8 mouse cellular contexts compared by ENCODE assay signal in genomic region chr8:94012013-94012951, GRCm38 (mm10). TPM values are rescaled to one million over a fixed set of nuclear protein-coding genes. Genes with fewer than 3 reads are reported as not detected.
A peak's percentile ranks its signal among the peaks of the same experiment; 100 is the strongest.
DNase-seq lines count a peak whose midpoint lies in the region; ATAC-seq and TF ChIP-seq lines count a peak whose summit lies in the region.

TSS of gene Amfr (minus strand) at chr8:94012842.

- no peak for TF ChIP-seq EP300 in lung, postnatal 0 days (IDR thresholded peaks at IDR 0.05)

- under 1% methylated on average over 92 of the region's 130 CpGs for WGBS in forebrain, embryonic 16.5 days
- 2% methylated on average over 78 of the region's 130 CpGs for WGBS in lung, postnatal 0 days

- peak within 1 kb of the TSS; percentile 94 for H3K27ac ChIP-seq in forebrain, embryonic 16.5 days (ENCODE audit: low read length)
- peak within 1 kb of the TSS; percentile 97 for H3K27ac ChIP-seq in layer of hippocampus, adult 2 months
- peak within 1 kb of the TSS; percentile 95 for H3K27ac ChIP-seq in lung, postnatal 0 days (ENCODE audit: low read length)

- peak within 1 kb of the TSS; percentile 98 for H3K9ac ChIP-seq in forebrain, embryonic 16.5 days (replicated peaks; ENCODE audit: low read depth, low read length)
- H3K9ac ChIP-seq in lung, postnatal 0 days (replicated peaks; ENCODE audit: low read depth) = peak within 1 kb of the TSS; percentile 93

- peak; percentile 95 for ATAC-seq in forebrain, embryonic 16.5 days
- ATAC-seq in lung, postnatal 0 days = peak; percentile 97

- peaks cover 3% of the 10 kb centered on the region; the same call in 1 of the 2 replicates for H3K36me3 ChIP-seq in forebrain, embryonic 16.5 days (ENCODE audit: control insufficient read depth, insufficient read depth)
- H3K36me3 ChIP-seq in lung, postnatal 0 days (ENCODE audit: insufficient read depth, low read length) = no peaks in the 10 kb centered on the region

- TF ChIP-seq CTCF in layer of hippocampus, adult 2 months (conservative IDR thresholded peaks at IDR 0.05) = peak; percentile 54
- TF ChIP-seq CTCF in lung, postnatal 0 days (IDR thresholded peaks at IDR 0.05) = peak; percentile 38

- peak within 1 kb of the TSS; percentile 73 for H3K4me2 ChIP-seq in forebrain, embryonic 16.5 days (ENCODE audit: low read length)
- H3K4me2 ChIP-seq in lung, postnatal 0 days (replicated peaks; ENCODE audit: low read depth, low read length) = peak within 1 kb of the TSS; percentile 78

- no peaks in the 10 kb centered on the region for H3K27me3 ChIP-seq in forebrain, embryonic 16.5 days (replicated peaks; ENCODE audit: control insufficient read depth, insufficient read depth, low read length)
- no peaks in the 10 kb centered on the region for H3K27me3 ChIP-seq in lung, postnatal 0 days (replicated peaks; ENCODE audit: insufficient read depth, low read length)

- no peaks in the 10 kb centered on the region for H3K9me3 ChIP-seq in forebrain, embryonic 16.5 days (ENCODE audit: control insufficient read depth, low read length)
- H3K9me3 ChIP-seq in lung, postnatal 0 days (ENCODE audit: low read length) = no peaks in the 10 kb centered on the region

- peak; percentile 92 for DNase-seq in MN1 (ENCODE audit: low spot score)
- DNase-seq in cerebellum, adult 18-20 months = peak; percentile 63 to 83
- DNase-seq in heart, postnatal 25 days (ENCODE audit: low spot score) = peak; percentile 47
- peak; percentile 25 to 42 for DNase-seq in layer of hippocampus, adult 2 months (ENCODE audit: low spot score in 2 of 2)
- peak; percentile 94 for DNase-seq in lung, postnatal 0 days (ENCODE audit: low spot score)
- DNase-seq in ovary, postnatal 10 days (ENCODE audit: low spot score) = peak; percentile 45
- DNase-seq in thymus, postnatal 14 days = peak; percentile 72

- peaks cover 33% of the 10 kb centered on the region for H3K4me1 ChIP-seq in forebrain, embryonic 16.5 days (replicated peaks; ENCODE audit: control insufficient read depth, insufficient read depth, low read length)
- no peaks in the 10 kb centered on the region; the same call in 1 of the 2 replicates for H3K4me1 ChIP-seq in lung, postnatal 0 days (ENCODE audit: insufficient read depth, low read depth, low read length)

- peak within 1 kb of the TSS; percentile 98 for H3K4me3 ChIP-seq in forebrain, embryonic 16.5 days (replicated peaks; ENCODE audit: low read length)
- H3K4me3 ChIP-seq in layer of hippocampus, adult 2 months = peak within 1 kb of the TSS; percentile 74
- peak within 1 kb of the TSS; percentile 98 for H3K4me3 ChIP-seq in lung, postnatal 0 days (ENCODE audit: low read depth, low read length)

- intact Hi-C loops in heart, postnatal 25 days (cut with DNase I) = no loop called here

RNA-seq across cellular contexts. Expression of gene Amfr, which starts in this region (rescaled TPM):
- 63.5 and 64.4 TPM in 2 replicates for polyA plus RNA-seq in forebrain, embryonic 16.5 days (2015; fragmentation: Nextera tagmentation; extraction: Ambion mirVana)
- 100 to 1,000 TPM; 112 to 121 TPM for total RNA-seq in heart, postnatal 25 days (2021)
- total RNA-seq in layer of hippocampus, adult 2 months (2021) = 100 to 1,000 TPM; 122 to 128 TPM
- polyA plus RNA-seq in lung, postnatal 0 days (2015; fragmentation: Nextera tagmentation; extraction: Ambion mirVana) = 57.4 and 61.6 TPM in 2 replicates

Comparison
In these comparisons a context has a peak if more than half of its experiments do, and no peak if none do; other contexts are left out.
1. Peak in every context shown above with its lines: DNase-seq, ATAC-seq, H3K4me3 ChIP-seq and H3K27ac ChIP-seq.
2. DNase-seq: peak in every context shown above with its lines; median percentile 94 in lung, postnatal 0 days; 92 in MN1; 73 in cerebellum, adult 18-20 months; 72 in thymus, postnatal 14 days; 47 in heart, postnatal 25 days; 45 in ovary, postnatal 10 days; 34 in layer of hippocampus, adult 2 months.